Mouse (Mus musculus) liver, postnatal 0 days (tissue): ENCODE measurements around the gene Pdzrn3.

Experiments used
- CTCF ChIP-seq: sonication (generic); IDR thresholded peaks from 2 replicates; pipeline ENCODE4 v1.5.1; 2016; ENCODE audit warnings: antibody characterized with exemption, low read depth
- EP300 ChIP-seq: IDR thresholded peaks from 2 replicates; pipeline ENCODE4 v1.6.1; 2016; ENCODE audit warnings: antibody characterized with exemption, low read depth, mild to moderate bottlenecking

- TF ChIP-seq CTCF (no peak), EP300 (no peak)
These were observed 123.0 kb downstream of the Pdzrn3 start for GRCm38 (mm10) chr6:101254652-101255051.
